Mouse (Mus musculus) neural tube, embryonic 13.5 days (tissue): ENCODE data around the gene Elfn2. TPM values are rescaled to one million over a fixed set of nuclear protein-coding genes. Genes with fewer than 3 reads are reported as not detected.

Experiments used
- ATAC-seq: fragments of 200-750 bp; cut with Nextera tagmentation; 2 replicates; pipeline ENCODE4 v1.8.0; 2017; ENCODE audit warnings: low read depth, mild to moderate bottlenecking, moderate TSS enrichment, moderate library complexity
- H3K27ac ChIP-seq: fragments of 300-500 bp; sonication (generic); replicated peaks from 2 replicates; pipeline ENCODE4 v1.5.1; 2015; ENCODE audit warnings: moderate library complexity, mild to moderate bottlenecking, inconsistent platforms
- H3K27me3 ChIP-seq: fragments of 300-500 bp; sonication (generic); 2 replicates; pipeline ENCODE4 v1.6.1; 2015; ENCODE audit warnings: mild to moderate bottlenecking, inconsistent platforms
- H3K36me3 ChIP-seq: fragments of 300-500 bp; sonication (generic); 2 replicates; pipeline ENCODE4 v1.6.1; 2015; ENCODE audit warnings: mild to moderate bottlenecking, inconsistent platforms
- H3K4me1 ChIP-seq: fragments of 300-500 bp; sonication (generic); replicated peaks from 2 replicates; pipeline ENCODE4 v1.6.1; 2015; ENCODE audit warnings: inconsistent platforms
- H3K4me2 ChIP-seq: fragments of 300-500 bp; sonication (generic); 2 replicates; pipeline ENCODE4 v1.6.1; 2015; ENCODE audit warnings: inconsistent platforms, mild to moderate bottlenecking, moderate library complexity
- H3K4me3 ChIP-seq: fragments of 300-500 bp; sonication (generic); 2 replicates; pipeline ENCODE4 v1.5.1; 2015; ENCODE audit warnings: mild to moderate bottlenecking, inconsistent platforms
- H3K9ac ChIP-seq: fragments of 300-500 bp; sonication (generic); 2 replicates; pipeline ENCODE4 v1.6.1; 2015; ENCODE audit warnings: moderate library complexity, mild to moderate bottlenecking, inconsistent platforms
- H3K9me3 ChIP-seq: fragments of 300-500 bp; sonication (generic); 2 replicates; pipeline ENCODE4 v1.6.1; 2016; ENCODE audit warnings: inconsistent platforms
- WGBS: fragments of 180-500 bp; shearing (Covaris S2); methylation state at CpG from one replicate; pipeline ENCODE4 v1.1.7; 2015; 5-methylcytosine and 5-hydroxymethylcytosine counted together
- polyA plus RNA-seq: library from polyadenylated mRNA; unstranded; fragments of >200 nt; fragmentation: Nextera tagmentation; extraction: Ambion mirVana; gene quantifications from 2 replicates; pipeline ENCODE4 v1.2.1, GENCODE M21; 2015

Elfn2 gene
- polyA plus RNA-seq, 1 experiment from 2014 or later = 5.5 TPM

DNA sequence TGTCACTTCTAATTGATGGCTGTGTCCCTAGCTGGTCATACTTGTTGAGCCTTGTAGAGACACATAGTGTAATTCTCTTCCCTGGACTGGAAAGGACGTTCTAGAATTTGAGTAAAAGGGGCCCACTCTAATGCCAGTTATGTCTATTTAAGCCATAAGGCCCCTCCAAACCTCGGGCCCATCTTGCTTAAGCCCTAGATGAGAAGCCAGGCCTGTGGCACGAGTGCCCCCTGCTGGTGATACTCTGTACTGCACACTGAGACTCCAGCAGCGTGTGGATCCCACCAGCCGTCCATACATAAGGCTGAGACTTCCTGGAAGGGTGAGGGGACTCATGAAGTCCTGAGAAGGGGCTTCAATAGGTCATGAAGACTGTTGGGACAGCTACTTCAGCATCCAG, 25.6 kb upstream of the Elfn2 start:
- Histone ChIP-seq H3K9me3 (no peaks in the 10 kb centered on the region), H3K9ac (no peak overlapping the region), H3K27me3 (no peaks in the 10 kb centered on the region), H3K4me1 (peaks cover 15% of the 10 kb centered on the region), H3K4me2 (no peak overlapping the region), H3K27ac (no peak overlapping the region), H3K4me3 (no peak overlapping the region), H3K36me3 (no peaks in the 10 kb centered on the region)
- 4% methylated on average over 5 of the region's 5 CpGs for WGBS
- ATAC-seq = peak; percentile 40; the same call in 1 of the 2 replicates

DNA sequence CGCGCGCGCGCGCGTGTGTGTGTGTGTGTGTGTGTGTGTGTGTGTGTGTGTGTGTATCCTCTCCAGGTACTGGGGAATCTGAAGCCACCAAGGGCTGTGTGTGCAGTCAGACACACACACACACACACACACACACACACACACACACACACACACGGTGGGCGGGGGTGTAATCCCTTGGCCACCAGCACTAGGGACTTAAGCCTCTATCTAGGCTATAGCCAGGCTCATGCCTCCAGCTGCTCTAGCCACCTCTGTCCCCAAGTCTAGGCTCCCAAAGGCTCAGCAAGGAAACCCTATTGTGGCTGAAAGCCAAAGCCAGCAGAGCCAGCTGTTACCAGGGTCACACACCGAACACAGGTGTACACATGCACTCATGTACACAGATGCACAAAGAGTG, 24.3 kb upstream of the Elfn2 start:
- peak overlapping the region; percentile 35; the same call in 1 of the 2 replicates for H3K27ac ChIP-seq
- ATAC-seq = no peak
- WGBS = 69% methylated on average over 10 of the region's 10 CpGs

DNA sequence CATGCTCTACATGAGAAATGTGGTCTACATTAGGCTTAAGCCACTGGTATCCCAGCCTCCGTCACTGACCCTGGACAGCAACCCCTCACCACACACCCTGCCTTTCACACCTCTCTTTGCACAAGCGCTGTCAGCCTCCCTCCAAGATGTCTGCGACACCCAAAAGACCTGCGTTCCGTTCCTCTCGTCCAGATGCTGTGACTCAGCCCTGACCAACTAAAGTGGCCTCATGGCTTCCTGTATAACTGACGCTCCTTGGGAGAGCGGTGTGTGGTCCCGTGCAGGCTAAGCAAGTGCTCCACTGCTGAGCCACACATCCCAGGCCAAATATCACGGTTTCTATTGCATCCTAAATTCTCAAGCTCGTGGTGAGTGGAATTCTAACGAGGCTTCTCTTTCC, 22.1 kb upstream of the Elfn2 start:
- H3K9me3 ChIP-seq = no peaks in the 10 kb centered on the region
- H3K36me3 ChIP-seq = no peaks in the 10 kb centered on the region
- WGBS = 73% methylated on average over 12 of the region's 12 CpGs
- no peak overlapping the region for H3K4me2 ChIP-seq
- no peak overlapping the region for H3K27ac ChIP-seq
- H3K27me3 ChIP-seq = no peaks in the 10 kb centered on the region
- H3K4me3 ChIP-seq = no peak overlapping the region
- no peak overlapping the region for H3K9ac ChIP-seq
- ATAC-seq = no peak
- H3K4me1 ChIP-seq = peaks cover 36% of the 10 kb centered on the region

More for the DNA sequence above, 24.3 kb upstream of the Elfn2 start:
- Histone ChIP-seq H3K4me1 (peaks cover 15% of the 10 kb centered on the region), H3K27me3 (no peaks in the 10 kb centered on the region), H3K9ac (no peak overlapping the region), H3K9me3 (no peaks in the 10 kb centered on the region), H3K36me3 (no peaks in the 10 kb centered on the region), H3K4me2 (no peak overlapping the region), H3K4me3 (no peak overlapping the region)

DNA sequence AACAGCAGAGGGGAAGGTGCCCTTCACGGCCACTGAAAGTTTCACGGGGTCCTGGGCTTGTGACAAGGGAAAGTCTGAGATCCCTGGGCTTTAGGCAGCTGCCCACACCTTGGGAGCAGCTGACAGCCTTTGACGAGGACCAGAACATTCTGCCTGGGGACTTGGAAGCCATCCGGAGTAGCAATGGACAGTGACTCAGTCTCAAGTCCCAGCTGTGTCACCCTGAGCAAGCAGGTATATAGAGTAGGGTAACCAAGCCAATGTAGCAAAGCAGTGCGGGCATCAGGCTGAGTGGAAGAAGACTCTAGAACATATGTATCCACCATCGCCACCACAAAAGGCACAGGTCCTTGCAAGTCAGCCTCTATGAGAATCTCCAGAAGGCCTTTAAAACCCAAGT, 18.6 kb upstream of the Elfn2 start:
- H3K4me3 ChIP-seq = no peak overlapping the region
- H3K4me1 ChIP-seq = peaks cover 39% of the 10 kb centered on the region
- H3K4me2 ChIP-seq = no peak overlapping the region
- no peaks in the 10 kb centered on the region for H3K27me3 ChIP-seq
- no peaks in the 10 kb centered on the region for H3K9me3 ChIP-seq
- H3K36me3 ChIP-seq = no peaks in the 10 kb centered on the region
- H3K27ac ChIP-seq = peak overlapping the region; percentile 95
- H3K9ac ChIP-seq = no peak overlapping the region
- no peak for ATAC-seq
- WGBS = 55% methylated on average over 6 of the region's 6 CpGs

DNA sequence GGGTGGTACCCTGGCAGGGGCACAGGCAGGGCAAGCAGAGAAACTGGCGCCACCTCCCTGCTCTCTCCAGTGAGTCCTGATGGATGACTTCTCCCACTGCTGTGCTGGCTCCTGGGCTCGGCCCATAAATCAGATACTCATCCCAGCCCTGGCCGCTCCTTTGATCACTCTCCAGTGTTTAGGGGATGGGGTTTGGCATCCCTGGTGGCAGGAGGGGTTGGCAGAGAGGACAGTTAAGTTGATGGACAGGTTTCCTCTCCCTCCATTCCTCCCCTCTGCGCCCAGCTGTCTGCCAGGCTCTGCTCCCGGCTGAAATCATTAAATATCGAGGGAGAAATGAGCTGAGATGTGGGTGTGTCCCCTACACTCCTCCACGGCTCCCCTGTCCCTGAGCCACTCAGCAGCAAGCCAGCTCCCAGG, 18.1 kb upstream of the Elfn2 start:
- peak; percentile 83 for ATAC-seq
- Histone ChIP-seq H3K9me3 (no peaks in the 10 kb centered on the region), H3K4me1 (peaks cover 40% of the 10 kb centered on the region), H3K4me2 (no peak overlapping the region), H3K36me3 (no peaks in the 10 kb centered on the region), H3K27ac (peak overlapping the region; percentile 95), H3K9ac (peak overlapping the region; percentile 46), H3K4me3 (no peak overlapping the region), H3K27me3 (no peaks in the 10 kb centered on the region)
- WGBS = 3% methylated on average over 7 of the region's 7 CpGs

DNA sequence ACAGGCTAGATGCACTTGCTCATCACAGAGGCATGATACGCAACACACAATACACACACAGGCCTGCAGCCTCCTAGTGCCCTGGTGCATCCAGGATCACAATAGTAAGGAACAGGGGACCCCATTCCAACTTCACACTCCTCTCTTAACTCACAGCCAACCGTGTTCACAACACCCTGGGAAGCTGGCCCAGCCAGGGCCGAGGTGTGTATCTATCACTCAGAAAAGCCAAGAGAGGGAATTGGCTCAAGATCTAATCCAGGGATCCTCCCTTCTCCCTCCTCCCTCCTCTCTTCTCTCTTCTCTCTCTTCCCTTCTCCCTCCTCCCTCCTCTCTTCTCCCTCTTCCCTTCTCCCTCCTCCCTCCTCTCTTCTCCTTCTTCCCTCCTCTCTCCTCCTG, 17.6 kb upstream of the Elfn2 start:
- Histone ChIP-seq H3K4me3 (no peak overlapping the region), H3K4me2 (peak overlapping the region; percentile 30; the same call in 1 of the 2 replicates), H3K9me3 (no peaks in the 10 kb centered on the region), H3K27me3 (no peaks in the 10 kb centered on the region), H3K36me3 (no peaks in the 10 kb centered on the region), H3K4me1 (peaks cover 45% of the 10 kb centered on the region), H3K9ac (peak overlapping the region; percentile 46), H3K27ac (peak overlapping the region; percentile 95)
- peak; percentile 30 for ATAC-seq
- WGBS = 50% methylated on average over 3 of the region's 3 CpGs

DNA sequence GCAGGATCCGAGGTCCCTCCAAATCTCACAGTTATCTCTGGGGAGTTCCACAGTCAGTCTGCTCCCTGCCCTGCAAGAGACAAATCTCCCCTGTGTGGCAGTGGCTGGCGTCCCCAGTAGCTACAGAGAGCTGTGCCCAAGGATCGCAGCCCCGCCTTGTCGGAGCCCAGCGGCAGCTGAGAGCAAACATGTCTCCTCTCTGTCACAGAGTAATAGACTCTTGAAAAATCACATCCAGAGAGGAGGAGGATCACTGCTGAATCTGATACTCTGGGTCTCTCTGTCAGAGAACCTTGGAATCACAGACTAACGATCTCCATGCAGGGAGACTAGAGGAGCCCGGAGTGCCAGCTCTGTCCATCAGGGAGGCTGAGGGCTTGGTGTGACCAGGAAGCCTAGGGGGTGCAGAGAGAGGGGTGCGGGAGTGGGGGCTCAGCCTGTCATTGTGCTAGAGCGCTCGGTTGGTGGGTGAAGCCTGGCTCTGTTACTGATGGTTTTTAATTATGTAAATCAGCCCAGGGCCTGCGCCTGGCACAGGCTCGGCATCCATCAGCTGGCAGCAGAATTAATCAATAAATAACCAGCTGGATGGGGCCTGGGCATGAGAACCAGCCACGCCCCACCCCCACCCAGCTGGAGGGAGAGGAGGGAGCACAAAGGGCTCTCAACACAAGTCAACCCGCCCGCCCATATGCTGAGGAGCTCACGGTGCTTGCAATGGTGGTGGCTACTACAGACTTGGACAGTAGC, 17.0 kb upstream of the Elfn2 start:
- peak; percentile 89 for ATAC-seq
- H3K27ac ChIP-seq = peak overlapping the region; percentile 95
- WGBS = 13% methylated on average over 17 of the region's 17 CpGs
- peaks cover 49% of the 10 kb centered on the region for H3K4me1 ChIP-seq
- H3K27me3 ChIP-seq = no peaks in the 10 kb centered on the region
- H3K9me3 ChIP-seq = no peaks in the 10 kb centered on the region
- no peaks in the 10 kb centered on the region for H3K36me3 ChIP-seq
- H3K9ac ChIP-seq = peak overlapping the region; percentile 46
- H3K4me2 ChIP-seq = peak overlapping the region; percentile 30
- no peak overlapping the region for H3K4me3 ChIP-seq

DNA sequence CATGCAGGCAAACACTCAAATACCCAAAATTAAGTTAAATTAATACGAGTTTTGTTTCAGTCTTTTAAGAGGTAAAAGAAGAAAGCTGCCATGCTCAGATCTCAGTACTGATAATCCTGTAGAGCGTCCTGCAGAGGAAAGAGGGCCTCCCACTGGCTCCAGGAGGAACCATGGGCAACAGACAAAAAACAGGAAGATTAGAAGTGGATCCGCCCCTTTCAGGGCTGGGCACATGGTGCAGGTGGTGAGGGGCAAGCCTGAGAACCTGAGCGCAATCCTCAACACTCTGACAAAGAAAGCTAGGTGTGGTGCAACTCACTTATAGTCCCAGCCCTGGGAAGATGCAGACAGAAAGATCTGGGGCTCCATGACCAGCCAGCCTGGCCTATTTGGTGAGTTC, 13.3 kb upstream of the Elfn2 start:
- Histone ChIP-seq H3K36me3 (no peaks in the 10 kb centered on the region), H3K4me3 (no peak overlapping the region), H3K9me3 (no peaks in the 10 kb centered on the region), H3K27ac (no peak overlapping the region), H3K4me2 (no peak overlapping the region), H3K27me3 (no peaks in the 10 kb centered on the region), H3K9ac (no peak overlapping the region), H3K4me1 (peaks cover 37% of the 10 kb centered on the region)
- no peak for ATAC-seq
- 67% methylated on average over 4 of the region's 4 CpGs for WGBS

DNA sequence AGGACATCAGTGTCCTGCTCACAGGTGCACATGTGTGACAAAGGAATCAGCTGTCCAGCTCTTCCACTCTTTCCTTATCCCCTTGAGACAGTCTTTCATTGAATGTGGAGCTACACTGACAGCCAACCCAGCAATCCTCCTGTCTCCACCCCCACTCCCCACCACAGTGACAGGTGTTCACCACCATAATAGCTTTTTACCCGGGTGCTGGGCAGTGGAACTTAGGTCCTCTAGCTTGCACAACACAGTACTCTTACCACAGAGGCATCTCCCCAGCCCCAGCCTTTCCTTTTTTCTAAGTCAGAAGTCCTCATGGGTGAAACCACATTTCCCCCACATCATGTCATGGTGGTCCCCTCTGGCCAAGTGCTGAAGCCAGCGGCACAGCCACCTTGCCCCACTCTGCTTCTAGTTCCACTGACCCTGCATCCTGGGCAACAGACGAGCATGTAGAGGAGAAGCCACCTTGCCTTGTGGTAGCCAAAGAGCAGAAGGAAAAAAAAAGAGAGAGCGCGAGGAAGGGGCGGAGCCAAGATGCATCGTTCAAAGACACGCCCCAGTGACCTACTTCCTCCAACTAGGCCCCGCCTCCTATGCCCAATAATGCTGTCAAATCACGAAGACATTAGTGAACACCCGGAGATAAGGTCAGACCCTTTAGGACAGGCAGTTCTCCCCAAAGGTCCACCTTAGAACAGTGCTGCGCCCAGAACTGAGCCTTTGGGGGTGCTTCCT, 11.9 kb upstream of the Elfn2 start:
- Histone ChIP-seq H3K9me3 (no peaks in the 10 kb centered on the region), H3K27me3 (no peaks in the 10 kb centered on the region), H3K9ac (no peak overlapping the region), H3K27ac (no peak overlapping the region), H3K4me3 (no peak overlapping the region), H3K36me3 (no peaks in the 10 kb centered on the region), H3K4me1 (peaks cover 24% of the 10 kb centered on the region), H3K4me2 (no peak overlapping the region)
- 82% methylated on average over 12 of the region's 12 CpGs for WGBS
- no peak for ATAC-seq

DNA sequence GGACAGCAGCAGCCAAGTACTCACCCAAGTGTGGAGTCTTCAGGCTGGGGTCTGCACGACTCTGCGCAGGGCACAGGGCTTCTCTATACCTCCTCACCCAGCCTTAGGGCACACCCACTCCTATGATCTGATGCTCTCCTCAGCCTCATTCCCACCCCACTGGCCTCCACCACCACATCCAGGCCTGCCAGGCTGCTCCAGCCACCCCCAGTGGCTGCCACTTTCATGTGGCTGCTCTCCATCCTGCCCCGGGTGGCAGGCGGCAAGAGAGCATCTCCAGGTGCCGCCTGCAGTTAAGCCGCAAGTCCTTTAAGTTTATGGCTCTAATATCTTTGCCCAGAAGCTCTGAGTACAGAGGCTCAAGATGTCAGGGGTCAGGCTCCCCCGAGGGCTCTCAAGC, 8.1 kb upstream of the Elfn2 start:
- Histone ChIP-seq H3K4me2 (no peak overlapping the region), H3K9ac (no peak overlapping the region), H3K4me1 (0 out of 2 replicates have a peak, but pooled peaks cover 9% of the 10 kb centered on the region), H3K27me3 (no peaks in the 10 kb centered on the region; the same call in 1 of the 2 replicates), H3K27ac (no peak overlapping the region), H3K36me3 (no peaks in the 10 kb centered on the region), H3K4me3 (no peak overlapping the region), H3K9me3 (no peaks in the 10 kb centered on the region)
- no peak for ATAC-seq
- 53% methylated on average over 7 of the region's 7 CpGs for WGBS

DNA sequence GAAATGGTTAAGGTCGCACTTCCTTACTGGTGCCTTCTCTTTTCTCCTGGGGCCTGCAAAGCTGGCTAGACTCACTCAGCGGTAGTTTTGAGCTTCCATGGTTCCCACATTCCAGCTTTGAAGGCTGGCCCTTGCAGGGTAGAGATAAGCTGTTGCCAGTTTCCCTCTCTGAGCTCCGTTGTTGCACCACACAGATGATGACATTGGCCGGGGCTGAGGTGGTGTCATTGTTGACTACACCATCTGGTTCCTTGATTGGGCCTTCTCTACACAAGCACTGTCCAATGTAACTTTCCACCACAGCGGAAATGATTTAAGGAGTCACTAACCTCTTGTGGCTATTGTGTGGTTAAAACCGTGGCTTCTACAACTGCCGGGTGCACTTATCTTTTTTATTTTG, 2.0 kb upstream of the Elfn2 start:
- Histone ChIP-seq H3K27me3 (peaks cover 38% of the 10 kb centered on the region), H3K9me3 (no peaks in the 10 kb centered on the region), H3K4me2 (no peak overlapping the region), H3K4me1 (peaks cover 49% of the 10 kb centered on the region), H3K9ac (no peak overlapping the region), H3K4me3 (no peak overlapping the region), H3K27ac (no peak overlapping the region), H3K36me3 (no peaks in the 10 kb centered on the region)
- 53% methylated on average over 7 of the region's 7 CpGs for WGBS
- ATAC-seq = no peak

DNA sequence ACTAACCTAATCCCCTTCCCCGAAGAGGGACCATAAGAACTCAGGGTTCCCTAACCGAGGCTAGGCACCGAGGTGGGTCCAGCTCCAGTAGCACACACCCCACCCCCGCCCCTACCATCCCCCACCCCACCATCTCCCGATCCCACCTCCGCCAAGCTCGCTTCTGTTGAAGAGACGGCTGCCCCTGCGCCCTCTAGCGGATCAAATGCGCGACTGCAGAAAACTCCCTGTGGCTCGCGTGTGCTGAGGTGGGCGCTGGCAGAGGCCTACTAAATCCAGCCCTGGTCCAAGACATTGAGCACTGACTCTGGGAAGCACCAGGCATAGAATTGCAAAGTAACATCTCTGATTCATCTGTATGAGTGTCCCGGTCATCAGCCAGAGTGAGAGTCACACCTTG, 1.5 kb upstream of the Elfn2 start:
- Histone ChIP-seq H3K4me3 (no peak overlapping the region), H3K36me3 (no peaks in the 10 kb centered on the region), H3K4me2 (peak overlapping the region; percentile 83; the same call in 1 of the 2 replicates), H3K27me3 (peaks cover 42% of the 10 kb centered on the region), H3K9ac (no peak overlapping the region), H3K9me3 (no peaks in the 10 kb centered on the region), H3K27ac (no peak overlapping the region), H3K4me1 (peaks cover 53% of the 10 kb centered on the region)
- WGBS = 2% methylated on average over 16 of the region's 16 CpGs
- ATAC-seq = peak; percentile 13; the same call in 1 of the 2 replicates
